Mouse (Mus musculus) erythroblast, embryonic 14.5 days (primary cell): Measurements from ENCODE around the gene BC049352.

Source experiments
- GATA1 ChIP-seq: IDR thresholded peaks from 2 replicates; pipeline ENCODE4 v1.6.1; 2012; ENCODE audit warnings: low read length, inconsistent platforms, mixed read lengths
- TAL1 ChIP-seq: IDR thresholded peaks from 3 replicates; pipeline ENCODE4 v1.6.1; 2012; ENCODE audit warnings: low read length, inconsistent platforms, mixed read lengths

- TF ChIP-seq GATA1 (no peak), TAL1 (no peak)
Observed at GRCm38 (mm10) chr9:45252395-45252794, 70.6 kb downstream of the BC049352 start.
